Mouse (Mus musculus) right cerebral cortex, postnatal 14 days (tissue): ENCODE data around the gene Gm28048.

Source experiments
- DNase-seq: peaks from one replicate; pipeline ENCODE4 v3.0.0; 2022

Gm28048 gene

DNA sequence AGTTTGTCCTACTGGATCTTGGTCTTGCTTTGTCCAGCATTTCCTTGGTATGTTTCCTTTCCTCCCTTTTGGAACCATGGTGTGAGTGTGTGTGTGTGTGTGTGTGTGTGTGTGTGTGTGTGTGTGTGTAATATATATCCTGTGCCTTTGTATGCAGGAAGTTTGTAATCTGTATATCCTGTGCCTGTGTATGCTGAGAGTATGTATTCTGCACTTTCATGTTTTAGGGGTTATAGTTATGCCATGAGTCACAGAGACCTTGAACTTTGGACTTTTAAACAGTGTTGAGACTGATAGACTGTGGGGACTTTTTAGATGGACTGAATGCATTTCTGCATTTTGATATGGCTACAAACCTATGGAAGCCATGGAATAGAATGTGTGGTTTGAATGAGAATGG, 99.0 kb downstream of the Gm28048 start:
- no peak for DNase-seq

- no peak for DNase-seq
Measured at GRCm38 (mm10) chr11:22880383-22881172, 101.3 kb downstream of the Gm28048 start.

DNA sequence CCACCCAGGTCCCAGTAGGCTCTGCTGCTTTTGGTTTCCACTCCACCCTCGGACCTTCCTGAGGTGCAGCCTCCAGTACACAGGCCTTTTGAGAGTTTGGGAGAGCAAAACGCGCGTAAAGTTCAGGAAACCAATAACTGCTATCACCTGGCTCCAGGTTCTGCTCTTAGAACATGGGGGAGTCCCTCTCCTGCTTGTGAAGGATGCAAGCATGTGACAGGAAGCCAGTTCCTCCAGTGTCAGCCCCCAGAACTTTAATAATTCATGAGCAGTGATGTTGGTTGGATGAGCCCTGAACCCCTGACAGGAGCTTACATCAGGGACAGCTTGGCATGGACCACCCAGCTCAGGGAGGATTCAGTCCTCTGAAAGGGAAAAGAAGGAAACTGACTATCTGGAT, 102.2 kb downstream of the Gm28048 start:
- no peak for DNase-seq

GRCm38 (mm10) chr11:22876680-22877330, 105.1 kb downstream of the Gm28048 start:
- no peak for DNase-seq

- no peak for DNase-seq
Measured at GRCm38 (mm10) chr11:22875279-22875678, 106.6 kb downstream of the Gm28048 start.

DNA sequence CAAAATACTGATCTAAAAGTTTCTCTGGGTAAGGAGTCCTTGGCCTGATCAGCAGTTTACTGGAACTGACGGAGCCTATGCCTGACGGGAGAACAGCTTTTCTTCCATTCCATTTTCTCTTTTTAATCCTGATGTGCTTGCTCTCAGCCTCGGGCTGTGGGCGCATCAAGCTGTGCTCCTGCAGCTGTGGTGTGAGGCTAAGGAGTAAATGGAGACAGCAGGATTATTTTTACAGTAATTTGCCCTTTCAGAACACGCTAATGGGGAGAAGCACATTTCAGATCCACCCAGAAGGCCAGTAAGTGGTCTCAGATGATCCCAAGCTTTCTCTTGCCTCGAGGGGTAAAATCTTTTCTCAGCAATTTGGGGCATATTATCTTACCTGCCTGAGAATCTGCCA, 107.1 kb downstream of the Gm28048 start:
- no peak for DNase-seq

DNA sequence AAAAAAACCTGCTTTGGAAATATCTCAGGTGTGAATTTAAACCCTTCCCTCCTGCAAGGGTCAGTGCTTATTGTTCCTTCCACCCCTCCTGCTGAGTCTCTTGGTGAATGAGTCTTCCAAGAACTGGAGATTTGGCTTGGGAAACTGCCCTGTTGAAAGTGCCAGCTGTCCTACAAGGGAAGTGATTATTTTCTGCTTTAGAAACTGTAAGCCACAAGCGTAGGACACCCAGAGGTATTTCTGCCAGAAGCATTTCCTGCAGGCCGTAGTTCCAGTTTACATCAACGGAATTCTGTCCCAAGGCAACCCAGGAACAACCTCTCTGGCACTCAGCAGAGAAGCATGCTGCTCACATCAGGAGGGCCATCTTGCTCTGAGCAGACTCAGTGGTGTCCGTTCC, 108.5 kb downstream of the Gm28048 start:
- no peak for DNase-seq

- no peak for DNase-seq
Measured at GRCm38 (mm10) chr11:22872307-22872680, 109.6 kb downstream of the Gm28048 start.

DNA sequence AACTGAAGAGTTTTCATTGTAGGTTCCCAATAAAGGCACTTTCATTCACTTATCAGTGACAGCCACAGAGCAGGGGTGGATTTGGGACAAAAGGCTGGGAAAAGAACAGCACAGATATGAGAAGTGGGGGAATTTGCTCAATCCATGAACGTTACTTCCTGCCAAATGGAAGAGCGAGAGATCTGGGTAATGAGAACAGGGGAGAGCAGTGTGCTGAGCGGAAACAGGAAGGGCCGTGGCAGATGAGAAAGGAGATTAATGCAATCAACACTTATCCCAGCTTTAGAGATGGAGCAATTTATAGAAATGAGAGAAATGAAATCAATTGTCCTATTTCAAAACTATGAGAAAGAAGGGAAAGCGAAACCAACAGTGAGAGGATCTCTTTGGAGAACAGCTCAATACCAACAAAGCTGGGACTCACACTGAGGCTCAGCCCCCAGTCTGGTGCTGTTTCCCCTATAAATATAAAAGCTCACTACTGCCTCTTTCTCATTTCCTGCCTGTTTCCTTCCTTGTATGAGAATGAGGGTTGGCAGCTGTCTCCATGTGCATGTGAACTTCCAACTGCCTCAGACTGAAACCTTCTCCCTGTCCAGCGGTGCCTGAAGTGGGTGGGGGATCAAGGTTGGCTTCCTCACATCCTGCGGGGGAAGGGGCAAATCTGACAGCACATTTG, 110.1 kb downstream of the Gm28048 start:
- DNase-seq: no peak

GRCm38 (mm10) chr11:22868582-22868981, 113.3 kb downstream of the Gm28048 start:
- no peak for DNase-seq

DNA sequence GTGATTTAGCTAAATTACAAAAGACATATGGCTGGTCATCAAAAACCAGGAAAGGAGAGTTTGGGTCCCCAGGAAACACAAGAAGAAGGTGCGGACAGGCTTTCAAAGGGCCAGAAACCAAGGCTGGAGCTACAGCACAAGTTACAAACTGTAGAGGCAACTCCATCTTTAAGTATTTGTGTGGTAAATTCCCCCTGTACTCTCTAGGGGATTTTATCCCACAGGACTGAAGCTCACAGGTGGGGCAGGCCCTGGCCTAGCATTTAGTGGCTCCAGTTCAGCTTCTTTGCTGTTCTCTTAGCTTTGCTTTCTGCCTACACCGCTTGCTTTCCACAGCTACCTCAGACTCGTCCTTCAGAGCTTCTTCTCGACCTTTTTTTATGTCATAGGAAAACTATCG, 114.2 kb downstream of the Gm28048 start:
- no peak for DNase-seq

GRCm38 (mm10) chr11:22865635-22866246, 116.1 kb downstream of the Gm28048 start:
- no peak for DNase-seq

GRCm38 (mm10) chr11:22864305-22865060, 117.4 kb downstream of the Gm28048 start:
- no peak for DNase-seq

GRCm38 (mm10) chr11:22863581-22863980, 118.3 kb downstream of the Gm28048 start:
- DNase-seq: no peak

- no peak for DNase-seq
Measured at GRCm38 (mm10) chr11:22861315-22861714, 120.6 kb downstream of the Gm28048 start.

- no peak for DNase-seq
Measured at GRCm38 (mm10) chr11:22860335-22861227, 121.3 kb downstream of the Gm28048 start, which contains the start of gene B3gnt2. B3gnt2 (minus strand) TSS chr11:22860961.

DNA sequence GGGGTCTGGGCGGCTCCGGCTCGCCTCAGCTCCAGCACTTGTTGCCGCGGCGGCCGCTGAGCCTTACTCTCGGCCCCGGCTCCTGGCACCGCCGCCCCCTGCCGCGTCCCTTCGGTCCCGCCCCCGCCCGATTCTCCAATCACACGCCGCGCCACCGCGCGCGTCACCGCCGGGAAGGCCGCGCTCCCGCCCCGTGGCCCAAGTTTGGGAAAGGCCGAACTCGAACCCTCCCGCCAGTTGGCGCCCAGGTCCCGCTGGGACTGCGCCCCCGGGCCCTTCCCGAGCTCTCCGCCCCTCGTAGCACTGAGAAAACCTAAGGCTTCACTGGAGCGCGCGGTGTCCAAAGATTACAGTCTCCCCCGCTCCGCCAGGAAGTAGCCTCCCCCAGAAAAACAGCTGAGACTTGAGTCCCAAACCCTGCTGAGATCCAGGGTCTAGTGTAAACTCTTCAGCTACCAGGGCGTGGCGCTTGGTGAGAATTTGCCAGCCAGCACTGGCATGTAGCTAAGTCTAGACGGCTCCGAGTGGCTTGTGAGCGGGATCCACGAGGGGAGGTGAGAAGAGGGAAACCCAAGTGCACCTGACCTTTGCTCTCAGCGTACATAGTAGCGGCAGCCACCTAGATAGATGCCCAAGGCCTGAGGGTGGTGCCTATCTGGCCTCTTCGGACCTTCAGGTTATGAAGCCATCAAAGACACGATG, 122.1 kb downstream of the Gm28048 start:
- peak; percentile 77 for DNase-seq

GRCm38 (mm10) chr11:22859301-22859632, 122.6 kb downstream of the Gm28048 start:
- no peak for DNase-seq

GRCm38 (mm10) chr11:22858441-22859300, 123.2 kb downstream of the Gm28048 start:
- DNase-seq: no peak
